Mouse (Mus musculus) liver, postnatal 0 days (tissue): ENCODE data around the gene Rasef. TPM values are rescaled to one million over a fixed set of nuclear protein-coding genes. Genes with fewer than 3 reads are reported as not detected.

ENCODE experiments used
- ATAC-seq: fragments of 200-750 bp; cut with Nextera tagmentation; 2 replicates; pipeline ENCODE4 v1.8.0; 2017; ENCODE audit warnings: mild to moderate bottlenecking, moderate library complexity
- DNase-seq: peaks from one replicate; pipeline ENCODE4 v3.0.0-alpha.2; 2016
- H3K27ac ChIP-seq: fragments of 300-500 bp; sonication (generic); 2 replicates; pipeline ENCODE4 v1.5.1; 2014; ENCODE audit warnings: antibody characterized with exemption, moderate library complexity, mild to moderate bottlenecking, low read depth
- H3K27me3 ChIP-seq: fragments of 300-500 bp; sonication (generic); 2 replicates; pipeline ENCODE4 v1.6.1; 2014; ENCODE audit warnings: low read length, control low read depth, mixed read lengths; ENCODE audit not compliant: insufficient read depth
- H3K36me3 ChIP-seq: fragments of 300-500 bp; sonication (generic); replicated peaks from 2 replicates; pipeline ENCODE4 v1.6.1; 2014; ENCODE audit warnings: mild to moderate bottlenecking, control low read depth, low read length, moderate library complexity, mixed read lengths; ENCODE audit not compliant: insufficient read depth
- H3K4me1 ChIP-seq: fragments of 300-500 bp; sonication (generic); 2 replicates; pipeline ENCODE4 v1.6.1; 2014; ENCODE audit warnings: antibody characterized with exemption, mild to moderate bottlenecking, control low read depth; ENCODE audit not compliant: insufficient read depth
- H3K4me2 ChIP-seq: fragments of 300-500 bp; sonication (generic); 2 replicates; pipeline ENCODE4 v1.6.1; 2014; ENCODE audit warnings: low read depth, mild to moderate bottlenecking, low read length, moderate library complexity, mixed read lengths
- H3K4me3 ChIP-seq: fragments of 300-500 bp; sonication (generic); 2 replicates; pipeline ENCODE4 v1.5.1; 2014; ENCODE audit warnings: low read depth, low read length
- H3K9ac ChIP-seq: fragments of 300-500 bp; sonication (generic); replicated peaks from 2 replicates; pipeline ENCODE4 v1.6.1; 2014; ENCODE audit warnings: mild to moderate bottlenecking, moderate library complexity
- H3K9me3 ChIP-seq: fragments of 300-500 bp; sonication (generic); 2 replicates; pipeline ENCODE4 v1.6.1; 2016; ENCODE audit warnings: mild to moderate bottlenecking, control low read depth, low read length, mixed read lengths
- CTCF ChIP-seq: sonication (generic); IDR thresholded peaks from 2 replicates; pipeline ENCODE4 v1.5.1; 2016; ENCODE audit warnings: antibody characterized with exemption, low read depth
- EP300 ChIP-seq: IDR thresholded peaks from 2 replicates; pipeline ENCODE4 v1.6.1; 2016; ENCODE audit warnings: antibody characterized with exemption, low read depth, mild to moderate bottlenecking
- WGBS: fragments of 180-500 bp; shearing (Covaris S2); extraction: QIAGEN DNeasy Blood & Tissue Kit; methylation state at CpG from one replicate; pipeline ENCODE4 v1.1.7; 2014; ENCODE audit not compliant: insufficient replicate concordance; 5-methylcytosine and 5-hydroxymethylcytosine counted together
- polyA plus RNA-seq: library from polyadenylated mRNA; unstranded; fragments of >200 nt; fragmentation: Nextera tagmentation; extraction: Ambion mirVana; gene quantifications from 2 replicates; pipeline ENCODE4 v1.2.1, GENCODE M21; 2015

The Rasef gene
- polyA plus RNA-seq = 0.02 and 0.06 TPM in 2 replicates

- TF ChIP-seq EP300 (no peak), CTCF (no peak)
- Histone ChIP-seq H3K27me3 (peaks cover 15% of the 10 kb centered on the region; the same call in 1 of the 2 replicates), H3K4me3 (0 out of 2 replicates have a peak within 1 kb of the TSS, but pooled peaks have one; percentile 10), H3K4me2 (peak within 1 kb of the TSS; percentile 51), H3K9me3 (no peaks in the 10 kb centered on the region), H3K4me1 (no peaks in the 10 kb centered on the region), H3K36me3 (no peaks in the 10 kb centered on the region), H3K9ac (no peak within 1 kb of the TSS), H3K27ac (no peak within 1 kb of the TSS)
- WGBS = 5% methylated on average over 73 of the region's 87 CpGs
- ATAC-seq (no peak), DNase-seq (peak; percentile 13)
These were observed at the start of gene Rasef for GRCm38 (mm10) chr4:73790260-73791185. TSS of gene Rasef (minus strand) at chr4:73790994.

GRCm38 (mm10) chr4:73826587-73826986, 35.8 kb upstream of the Rasef start:
- Histone ChIP-seq H3K36me3 (no peaks in the 10 kb centered on the region), H3K9me3 (no peaks in the 10 kb centered on the region), H3K27me3 (no peaks in the 10 kb centered on the region), H3K9ac (no peak overlapping the region), H3K4me3 (no peak overlapping the region), H3K27ac (no peak overlapping the region), H3K4me2 (no peak overlapping the region), H3K4me1 (no peaks in the 10 kb centered on the region)
- no peak for ATAC-seq
- no peak for TF ChIP-seq CTCF
- TF ChIP-seq EP300 = no peak
- WGBS = 61% methylated on average over 3 of the region's 3 CpGs
- no peak for DNase-seq

DNA sequence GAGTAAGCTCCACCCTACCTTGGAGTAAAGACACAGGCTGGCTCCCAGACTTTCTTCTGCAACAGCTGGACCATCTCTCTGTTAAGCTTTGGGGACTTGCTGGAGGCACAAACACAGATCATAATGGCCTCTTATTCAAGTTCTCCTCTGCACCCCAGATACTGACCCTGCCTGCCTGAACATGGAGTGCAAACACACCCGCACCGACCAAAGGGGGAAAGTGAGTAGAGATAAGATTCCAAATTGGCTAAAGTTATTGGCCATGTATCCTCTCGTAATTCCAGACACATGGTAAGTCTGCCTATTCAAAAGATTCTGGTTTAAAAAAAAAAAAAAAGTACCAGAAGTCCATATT, 369 bp upstream of the Rasef start:
- ATAC-seq = no peak
- H3K9me3 ChIP-seq = no peaks in the 10 kb centered on the region

GRCm38 (mm10) chr4:73789534-73789933, 1.3 kb downstream of the Rasef start:
- Histone ChIP-seq H3K27ac (no peak overlapping the region), H3K36me3 (no peaks in the 10 kb centered on the region), H3K27me3 (peaks cover 15% of the 10 kb centered on the region; the same call in 1 of the 2 replicates), H3K9me3 (no peaks in the 10 kb centered on the region), H3K9ac (no peak overlapping the region), H3K4me3 (no peak overlapping the region), H3K4me2 (no peak overlapping the region), H3K4me1 (no peaks in the 10 kb centered on the region)
- TF ChIP-seq CTCF (no peak), EP300 (no peak)
- no peak for ATAC-seq
- 37% methylated on average over 6 of the region's 6 CpGs for WGBS
- no peak for DNase-seq

More for the DNA sequence above, 369 bp upstream of the Rasef start:
- TF ChIP-seq CTCF (no peak), EP300 (no peak)
- no peak for DNase-seq
- H3K27me3 ChIP-seq = peaks cover 15% of the 10 kb centered on the region; the same call in 1 of the 2 replicates
- no peaks in the 10 kb centered on the region for H3K4me1 ChIP-seq
- no peaks in the 10 kb centered on the region for H3K36me3 ChIP-seq
- no peak overlapping the region for H3K9ac ChIP-seq
- H3K27ac ChIP-seq = no peak overlapping the region
- H3K4me2 ChIP-seq = peak overlapping the region; percentile 51; the same call in 1 of the 2 replicates
- no peak overlapping the region for H3K4me3 ChIP-seq
- 32% methylated on average over 3 of the region's 3 CpGs for WGBS

- DNase-seq = no peak
- Histone ChIP-seq H3K36me3 (no peaks in the 10 kb centered on the region), H3K4me1 (no peaks in the 10 kb centered on the region), H3K9ac (no peak overlapping the region), H3K9me3 (no peaks in the 10 kb centered on the region), H3K27ac (no peak overlapping the region), H3K27me3 (peaks cover 15% of the 10 kb centered on the region; the same call in 1 of the 2 replicates), H3K4me3 (no peak overlapping the region), H3K4me2 (no peak overlapping the region)
- TF ChIP-seq CTCF (no peak), EP300 (no peak)
- 72% methylated on average over 7 of the region's 7 CpGs for WGBS
- ATAC-seq = no peak
These were observed 2.6 kb downstream of the Rasef start for GRCm38 (mm10) chr4:73788076-73788730.

GRCm38 (mm10) chr4:73784147-73784546, 6.6 kb downstream of the Rasef start:
- H3K27ac ChIP-seq = no peak overlapping the region
- DNase-seq = no peak
- no peaks in the 10 kb centered on the region for H3K4me1 ChIP-seq
- H3K9me3 ChIP-seq = no peaks in the 10 kb centered on the region
- H3K4me2 ChIP-seq = no peak overlapping the region
- no peak for ATAC-seq
- no peak overlapping the region for H3K4me3 ChIP-seq
- no peaks in the 10 kb centered on the region for H3K27me3 ChIP-seq
- H3K9ac ChIP-seq = no peak overlapping the region
- no peaks in the 10 kb centered on the region for H3K36me3 ChIP-seq
- TF ChIP-seq CTCF = no peak
- no peak for TF ChIP-seq EP300
- WGBS = 56% methylated on average over 1 of the region's 1 CpGs
